Mouse (Mus musculus): ENCODE measurements around the gene Rtn4r.

Gene Rtn4r

GRCm38 (mm10) chr16:18124626-18125025 is 2.8 kb upstream of the Rtn4r start:
- no peak for DNase-seq (ENCODE audit: extremely low read depth, low read depth)

- no peak for DNase-seq (ENCODE audit: extremely low read depth, low read depth)
Observed at GRCm38 (mm10) chr16:18125131-18125530, 2.3 kb upstream of the Rtn4r start.

GRCm38 (mm10) chr16:18126211-18126610 is 1.2 kb upstream of the Rtn4r start:
- no peak for DNase-seq (ENCODE audit: extremely low read depth, low read depth)

- no peak for DNase-seq (ENCODE audit: extremely low read depth, low read depth)
Observed at GRCm38 (mm10) chr16:18127871-18128563, 575 bp downstream of the Rtn4r start.

- no peak for DNase-seq (ENCODE audit: extremely low read depth, low read depth)
Observed at GRCm38 (mm10) chr16:18128564-18128935, 1.1 kb downstream of the Rtn4r start.

GRCm38 (mm10) chr16:18129413-18129812 is 2.0 kb downstream of the Rtn4r start:
- no peak for DNase-seq (ENCODE audit: extremely low read depth, low read depth)

GRCm38 (mm10) chr16:18130288-18130687 is 2.8 kb downstream of the Rtn4r start:
- DNase-seq (ENCODE audit: extremely low read depth, low read depth), result no peak

- no peak for DNase-seq (ENCODE audit: extremely low read depth, low read depth)
Observed at GRCm38 (mm10) chr16:18130705-18131104, 3.3 kb downstream of the Rtn4r start.

- no peak for DNase-seq (ENCODE audit: extremely low read depth, low read depth)
Observed at GRCm38 (mm10) chr16:18131245-18131939, 4.0 kb downstream of the Rtn4r start.

GRCm38 (mm10) chr16:18132026-18132425 is 4.6 kb downstream of the Rtn4r start:
- DNase-seq (ENCODE audit: extremely low read depth, low read depth), result no peak

GRCm38 (mm10) chr16:18132575-18132974 is 5.1 kb downstream of the Rtn4r start:
- no peak for DNase-seq (ENCODE audit: extremely low read depth, low read depth)

- no peak for DNase-seq (ENCODE audit: extremely low read depth, low read depth)
Observed at GRCm38 (mm10) chr16:18133133-18133920, 5.9 kb downstream of the Rtn4r start.

GRCm38 (mm10) chr16:18135196-18135595 is 7.8 kb downstream of the Rtn4r start:
- no peak for DNase-seq (ENCODE audit: extremely low read depth, low read depth)

- no peak for DNase-seq (ENCODE audit: extremely low read depth, low read depth)
Observed at GRCm38 (mm10) chr16:18136015-18136414, 8.6 kb downstream of the Rtn4r start.

GRCm38 (mm10) chr16:18144201-18144600 is 16.8 kb downstream of the Rtn4r start:
- DNase-seq (ENCODE audit: extremely low read depth, low read depth), result no peak

GRCm38 (mm10) chr16:18145341-18145867 is 18.0 kb downstream of the Rtn4r start:
- DNase-seq (ENCODE audit: extremely low read depth, low read depth), result no peak

GRCm38 (mm10) chr16:18148208-18148876 is 20.9 kb downstream of the Rtn4r start:
- no peak for DNase-seq (ENCODE audit: extremely low read depth, low read depth)

GRCm38 (mm10) chr16:18149205-18149604 is 21.8 kb downstream of the Rtn4r start:
- DNase-seq (ENCODE audit: extremely low read depth, low read depth), result no peak

GRCm38 (mm10) chr16:18152189-18152588 is 24.7 kb downstream of the Rtn4r start:
- no peak for DNase-seq (ENCODE audit: extremely low read depth, low read depth)

- DNase-seq (ENCODE audit: extremely low read depth, low read depth), result no peak
Observed at GRCm38 (mm10) chr16:18152769-18153445, 25.5 kb downstream of the Rtn4r start.
